Mouse (Mus musculus) embryonic fibroblast, embryonic 13.5 days (primary cell): ENCODE data around the gene Popdc3. TPM values are rescaled to one million over a fixed set of nuclear protein-coding genes. Genes with fewer than 3 reads are reported as not detected.

ENCODE experiments used
- H3K27ac ChIP-seq: 2 replicates; pipeline ENCODE4 v1.5.1; 2012; ENCODE audit warnings: low read length, control low read depth, inconsistent platforms; ENCODE audit not compliant: insufficient read depth
- H3K4me1 ChIP-seq: 2 replicates; pipeline ENCODE4 v1.6.1; 2011; ENCODE audit warnings: low read length; ENCODE audit not compliant: control insufficient read depth, insufficient read depth
- H3K4me3 ChIP-seq: 2 replicates; pipeline ENCODE4 v1.5.1; 2011; ENCODE audit warnings: mild to moderate bottlenecking, control low read depth, low read length; ENCODE audit not compliant: insufficient read depth
- CTCF ChIP-seq: IDR thresholded peaks from 2 replicates; pipeline ENCODE4 v1.5.1; 2011; ENCODE audit warnings: mild to moderate bottlenecking, control low read depth, low read length, moderate library complexity, borderline replicate concordance; ENCODE audit not compliant: insufficient read depth
- POLR2A ChIP-seq: IDR thresholded peaks from 2 replicates; pipeline ENCODE4 v1.6.1; 2011; ENCODE audit warnings: low read depth, mild to moderate bottlenecking, control low read depth, low read length, moderate library complexity
- polyA plus RNA-seq: library from polyadenylated mRNA; stranded (reverse); fragments of >200 nt; gene quantifications from 2 replicates; pipeline ENCODE4 v1.2.4, GENCODE M21; 2011; ENCODE audit warnings: low read depth; ENCODE audit not compliant: missing spikeins, insufficient read length

Gene Popdc3
- polyA plus RNA-seq, 1 experiment: not detected

DNA sequence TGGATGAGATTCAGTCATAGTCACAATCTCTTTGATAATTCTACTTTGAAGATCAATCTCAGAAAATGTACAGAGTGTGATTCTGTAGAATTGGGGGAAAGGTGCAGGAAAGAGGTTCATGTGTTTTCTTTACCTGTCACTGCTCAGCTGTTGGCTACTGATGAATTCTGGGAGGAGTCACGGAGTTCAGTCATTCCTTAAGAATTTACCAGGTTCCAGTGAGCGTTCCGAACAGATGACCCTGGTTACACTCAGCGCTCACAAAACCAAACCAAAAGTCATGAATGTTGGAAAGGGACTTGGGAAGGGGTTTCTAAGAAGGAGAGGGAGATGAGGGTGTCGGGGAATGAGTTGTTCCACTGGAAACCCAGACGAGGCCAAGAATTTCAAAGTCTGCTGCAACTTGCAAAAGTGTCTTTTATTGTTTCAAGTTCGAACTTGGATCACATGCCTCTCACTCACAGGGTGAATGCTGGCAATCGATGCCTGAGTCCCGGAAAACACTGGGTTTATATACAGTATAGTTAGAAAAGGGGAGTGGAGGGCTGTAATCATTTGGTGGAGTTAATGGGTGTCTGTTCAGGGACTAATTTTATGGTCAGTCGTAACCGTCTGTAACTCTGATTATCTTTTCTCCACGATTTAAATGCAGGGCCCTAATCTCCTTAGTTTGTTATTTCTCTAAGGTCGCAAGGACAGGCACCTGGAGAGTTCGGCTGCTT is 125.6 kb downstream of the Popdc3 start:
- Histone ChIP-seq H3K27ac (no peak overlapping the region), H3K4me1 (no peaks in the 10 kb centered on the region), H3K4me3 (no peak overlapping the region)
- TF ChIP-seq CTCF (no peak), POLR2A (no peak)

DNA sequence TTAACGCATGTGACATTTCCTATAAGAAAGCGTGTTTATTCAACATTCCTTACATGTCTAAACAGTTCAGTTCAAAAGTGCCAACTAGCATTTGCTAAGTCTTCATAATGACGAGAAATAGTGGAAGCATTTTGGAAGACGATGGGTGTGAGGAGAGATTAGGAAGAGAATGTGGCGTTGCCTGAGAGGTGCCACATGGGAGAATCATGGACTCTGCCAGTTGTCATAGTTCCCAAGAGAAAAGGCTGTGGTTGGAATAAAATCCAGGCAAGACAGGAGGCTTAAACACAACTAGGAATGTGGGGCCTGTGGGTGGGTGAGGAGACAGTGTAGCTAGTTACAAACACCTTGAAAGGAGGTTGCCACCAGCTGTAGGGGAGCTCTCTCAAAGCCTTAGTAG is 127.3 kb downstream of the Popdc3 start:
- no peaks in the 10 kb centered on the region for H3K4me1 ChIP-seq
- no peak for TF ChIP-seq CTCF
- TF ChIP-seq POLR2A: no peak
- no peak overlapping the region for H3K4me3 ChIP-seq
- no peak overlapping the region for H3K27ac ChIP-seq

DNA sequence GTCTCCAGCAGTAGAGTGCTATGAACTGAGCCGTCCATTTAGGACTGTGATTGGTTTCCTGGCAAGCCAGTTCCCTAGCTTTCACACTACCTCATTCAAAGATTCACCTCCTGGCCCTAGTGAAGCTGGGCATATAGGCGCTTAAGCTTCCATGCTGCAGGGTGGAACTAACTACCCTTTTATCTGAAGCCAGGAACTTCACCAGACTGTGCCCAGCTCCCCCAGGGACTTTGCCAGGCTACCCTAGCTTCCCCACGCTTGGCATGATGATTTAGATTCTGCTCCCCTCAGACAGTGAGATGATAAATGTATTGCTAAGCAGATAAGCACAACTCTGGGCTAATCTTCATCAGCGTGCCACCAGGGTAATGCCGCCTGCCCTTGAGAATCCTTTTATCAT is 133.2 kb downstream of the Popdc3 start:
- Histone ChIP-seq H3K27ac (no peak overlapping the region), H3K4me1 (no peaks in the 10 kb centered on the region), H3K4me3 (no peak overlapping the region)
- no peak for TF ChIP-seq CTCF
- no peak for TF ChIP-seq POLR2A

DNA sequence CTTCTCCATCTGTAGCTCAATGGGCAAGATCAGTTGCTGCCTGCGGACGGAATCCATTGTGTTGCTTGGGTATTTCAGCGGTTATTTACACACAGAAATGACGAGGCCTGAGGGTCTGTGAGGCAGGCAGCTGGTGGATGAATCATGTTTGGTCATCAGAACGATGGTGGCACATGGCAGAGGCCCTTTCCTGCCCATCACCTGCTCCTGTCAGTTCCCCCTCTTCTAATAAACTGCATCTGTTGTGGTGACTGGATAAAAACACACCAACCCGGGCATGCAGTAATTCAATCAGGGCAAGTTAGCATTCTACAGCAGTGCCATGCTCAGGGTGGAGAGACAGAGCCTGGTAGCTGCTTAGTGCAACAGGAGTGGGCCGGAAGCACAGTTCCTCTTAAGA is 133.7 kb downstream of the Popdc3 start:
- Histone ChIP-seq H3K4me1 (no peaks in the 10 kb centered on the region), H3K4me3 (no peak overlapping the region), H3K27ac (no peak overlapping the region)
- TF ChIP-seq CTCF: no peak
- no peak for TF ChIP-seq POLR2A

DNA sequence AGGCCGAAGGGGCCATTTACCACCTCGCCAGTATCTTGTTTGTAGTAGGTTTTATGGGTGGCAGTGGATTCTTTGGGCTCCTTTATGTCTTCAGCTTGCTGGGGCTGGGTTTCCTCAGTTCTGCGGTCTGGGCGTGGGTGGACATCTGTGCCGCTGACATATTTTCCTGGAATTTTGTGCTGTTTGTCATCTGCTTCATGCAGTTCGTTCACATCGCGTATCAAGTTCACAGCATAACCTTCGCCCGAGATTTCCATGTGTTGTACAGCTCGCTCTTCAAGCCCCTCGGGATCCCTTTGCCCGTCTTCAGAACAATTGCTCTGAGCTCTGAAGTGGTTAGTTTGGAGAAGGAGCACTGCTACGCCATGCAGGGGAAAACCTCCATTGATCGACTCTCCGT is 137.0 kb downstream of the Popdc3 start:
- Histone ChIP-seq H3K4me1 (no peaks in the 10 kb centered on the region), H3K27ac (no peak overlapping the region), H3K4me3 (no peak overlapping the region)
- TF ChIP-seq POLR2A (no peak), CTCF (no peak)

DNA sequence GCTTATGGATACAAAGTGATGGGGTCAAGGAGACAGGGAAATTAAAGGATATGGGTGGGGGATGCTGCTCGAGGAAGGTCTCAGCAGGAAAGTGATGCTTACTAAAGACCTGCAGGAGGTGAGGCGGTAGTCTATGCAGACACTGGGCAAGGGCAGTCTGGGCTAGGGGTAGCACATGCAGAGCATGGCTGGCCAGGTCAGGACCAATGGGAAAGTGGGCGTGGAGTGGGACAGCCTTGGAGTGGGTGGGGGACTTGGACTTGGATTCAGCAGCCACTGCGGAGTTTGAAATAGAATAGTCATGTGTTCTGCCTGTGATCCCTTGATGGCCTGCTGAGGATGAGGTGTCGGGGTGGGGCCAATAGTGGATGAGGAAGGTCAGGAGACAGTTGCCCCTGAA is 141.0 kb downstream of the Popdc3 start:
- TF ChIP-seq POLR2A (no peak), CTCF (no peak)
- no peaks in the 10 kb centered on the region for H3K4me1 ChIP-seq
- H3K27ac ChIP-seq: no peak overlapping the region
- no peak overlapping the region for H3K4me3 ChIP-seq

DNA sequence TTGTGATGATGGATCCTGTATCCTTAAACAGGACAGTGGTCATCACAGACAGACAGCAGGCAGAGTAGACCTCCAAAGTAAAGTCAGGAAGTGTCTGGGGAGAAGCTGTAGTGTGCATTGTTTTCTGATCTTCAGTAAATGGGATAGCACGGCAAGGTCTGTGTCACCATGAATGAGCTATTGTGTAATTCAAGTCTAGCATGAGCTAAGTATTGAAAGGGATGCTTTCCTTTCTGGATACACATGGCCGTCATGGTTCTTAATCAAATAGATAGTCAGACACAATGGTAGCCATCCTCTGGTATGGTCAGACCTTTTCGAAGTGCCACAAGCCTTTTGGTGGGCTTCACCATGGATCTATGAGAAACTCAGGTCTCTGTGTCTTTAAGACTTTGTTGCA is 142.4 kb downstream of the Popdc3 start:
- TF ChIP-seq POLR2A: no peak
- no peak for TF ChIP-seq CTCF
- Histone ChIP-seq H3K4me3 (no peak overlapping the region), H3K27ac (no peak overlapping the region)

DNA sequence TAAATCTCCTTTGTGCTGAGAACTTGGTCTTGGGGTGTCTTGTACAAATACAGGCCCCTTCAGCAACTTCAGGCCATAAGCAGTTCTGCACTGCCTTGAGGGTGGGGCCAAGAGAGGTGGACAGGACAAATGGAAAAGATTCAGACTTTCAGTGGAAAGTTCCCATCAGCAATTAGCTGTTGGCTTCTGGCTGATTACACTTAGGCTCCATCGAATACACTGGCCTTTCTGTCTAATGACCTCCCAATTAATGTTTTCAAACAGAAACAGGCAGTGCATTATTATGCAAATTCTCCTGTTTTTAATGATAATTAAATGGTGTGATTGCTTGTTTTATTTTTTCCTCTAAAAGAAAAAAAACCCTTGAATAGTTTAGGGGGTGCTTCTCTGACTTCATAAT is 146.3 kb downstream of the Popdc3 start:
- no peaks in the 10 kb centered on the region for H3K4me1 ChIP-seq
- TF ChIP-seq POLR2A: no peak
- no peak for TF ChIP-seq CTCF
- H3K4me3 ChIP-seq: no peak overlapping the region
- H3K27ac ChIP-seq: no peak overlapping the region

More for the DNA sequence above, 142.4 kb downstream of the Popdc3 start:
- H3K4me1 ChIP-seq: no peaks in the 10 kb centered on the region

DNA sequence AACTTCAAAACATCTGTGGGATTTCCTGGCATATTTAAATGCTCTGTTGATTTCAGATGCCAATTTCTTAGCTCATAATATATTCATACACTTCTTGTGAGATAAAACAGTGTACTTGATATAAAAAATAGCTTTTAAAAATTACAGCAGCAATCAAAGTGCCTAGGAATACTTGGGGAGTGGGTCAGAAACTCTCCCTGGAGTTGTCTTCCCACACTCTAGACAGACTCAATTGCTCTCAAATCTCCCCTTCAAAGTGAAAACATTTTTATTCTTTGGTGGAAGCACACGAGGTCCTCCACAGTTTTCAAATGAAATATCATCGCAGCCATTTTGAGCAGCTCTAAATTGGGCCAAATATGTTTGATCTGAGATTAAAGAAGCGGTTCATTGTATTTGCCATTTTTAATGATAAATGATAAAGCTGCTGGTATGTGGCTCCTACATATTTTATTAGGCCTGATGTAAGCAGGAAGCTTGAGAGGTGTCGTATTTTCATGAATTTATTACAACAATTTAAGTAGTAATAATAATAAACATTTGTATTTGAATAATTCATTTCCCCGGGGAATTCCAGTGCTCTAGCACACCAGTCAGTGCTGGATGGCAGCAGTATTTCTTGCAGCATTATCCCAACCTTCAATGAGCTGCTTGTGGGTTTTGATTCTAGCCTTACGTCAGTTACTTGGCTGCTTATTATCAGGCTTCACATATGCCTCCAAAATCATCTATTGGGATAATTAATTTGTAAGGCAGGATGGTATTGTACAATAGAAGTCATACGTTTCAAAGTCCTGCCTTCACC is 150.5 kb downstream of the Popdc3 start:
- no peak for TF ChIP-seq POLR2A
- TF ChIP-seq CTCF: no peak
- no peaks in the 10 kb centered on the region for H3K4me1 ChIP-seq
- no peak overlapping the region for H3K27ac ChIP-seq
- H3K4me3 ChIP-seq: no peak overlapping the region

DNA sequence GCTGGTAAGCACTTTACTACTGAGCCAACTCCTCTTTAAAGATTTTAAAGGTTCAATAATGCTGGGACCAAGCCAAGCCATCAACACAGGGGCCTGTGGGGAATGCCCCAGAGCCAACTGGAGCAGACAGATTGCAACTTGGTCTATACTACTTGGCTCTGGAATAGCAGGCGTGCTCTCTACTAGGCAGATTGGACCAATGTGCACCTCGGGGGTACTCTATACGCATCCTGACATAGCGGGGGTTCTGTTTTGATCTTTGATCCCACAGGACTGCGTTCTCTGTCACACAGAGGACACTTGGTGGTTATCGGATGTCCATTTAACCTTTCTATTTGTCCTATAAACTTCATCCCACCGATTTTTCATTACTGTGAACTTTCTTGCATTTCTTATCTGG is 157.0 kb downstream of the Popdc3 start:
- no peak for TF ChIP-seq POLR2A
- no peak for TF ChIP-seq CTCF
- Histone ChIP-seq H3K27ac (no peak overlapping the region), H3K4me1 (no peaks in the 10 kb centered on the region), H3K4me3 (no peak overlapping the region)
